Comparison of ENCODE assay signal across 23 mouse cellular contexts in the genomic region with DNA sequence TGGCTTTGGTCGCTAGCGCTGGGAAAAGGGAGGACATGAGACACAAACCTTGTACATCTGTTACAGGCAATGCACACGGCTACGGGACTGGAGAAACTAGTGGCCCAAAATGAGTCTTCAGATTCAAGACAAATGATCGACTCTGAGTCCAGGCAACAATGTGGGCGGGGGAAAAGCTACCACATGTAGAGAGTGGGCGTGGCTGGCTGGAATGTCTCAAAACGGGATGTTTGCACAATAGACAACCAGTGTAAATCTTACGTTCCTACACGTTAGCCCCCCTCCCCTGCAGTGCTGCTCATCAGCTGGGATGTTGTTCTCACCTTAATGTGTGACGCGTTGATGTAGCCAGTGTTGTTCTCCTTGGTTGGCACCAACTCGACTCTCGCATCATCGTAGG. TPM values are rescaled to one million over a fixed set of nuclear protein-coding genes. Genes with fewer than 3 reads are reported as not detected.
DNase-seq lines count a peak whose midpoint lies in the region; ATAC-seq and TF ChIP-seq lines count a peak whose summit lies in the region.
"Had no signal": no experiment of that assay in that cellular context is flagged by ENCODE, and none has a peak within 500 bp of the region (broad histone marks: within the 10 kb centered on the region; RNA-seq: fewer than 3 reads in every experiment).

No protein-coding gene starts in this region.

- WGBS in cerebellum, adult 2 months, result 79% methylated on average over 15 of the region's 15 CpGs

- no peaks in the 10 kb centered on the region for H3K27me3 ChIP-seq in cerebellum, adult 2 months (ENCODE audit: control insufficient read depth, insufficient read depth, low read length)
- H3K27me3 ChIP-seq: embryonic facial prominence, embryonic 13.5 days; embryonic facial prominence, embryonic 15.5 days; forebrain, embryonic 12.5 days; Patski had no signal

- no peaks in the 10 kb centered on the region for H3K4me1 ChIP-seq in cerebellum, adult 2 months (ENCODE audit: control insufficient read depth, insufficient read depth, low read length)
- H3K4me1 ChIP-seq: embryonic facial prominence, embryonic 15.5 days; forebrain, embryonic 10.5 days; forebrain, embryonic 12.5 days had no signal

- H3K4me3 ChIP-seq in cerebellum, adult 2 months (replicated peaks; ENCODE audit: insufficient read depth, low read depth, low read length), result no peak overlapping the region
- H3K4me3 ChIP-seq: embryonic facial prominence, embryonic 13.5 days; embryonic facial prominence, embryonic 15.5 days; erythroblast, embryonic 14.5 days; forebrain, embryonic 10.5 days; forebrain, embryonic 12.5 days had no signal

- H3K27ac ChIP-seq in cerebellum, adult 2 months (ENCODE audit: insufficient read depth, low read length), result no peak overlapping the region
- H3K27ac ChIP-seq: embryonic facial prominence, embryonic 13.5 days; embryonic facial prominence, embryonic 15.5 days; forebrain, embryonic 10.5 days; forebrain, embryonic 12.5 days had no signal

- TF ChIP-seq POLR2A in cerebellum, adult 2 months (IDR thresholded peaks at IDR 0.05; ENCODE audit: borderline replicate concordance, insufficient read depth, low read length), result no peak

- TF ChIP-seq CTCF in cerebellum, adult 2 months (IDR thresholded peaks at IDR 0.05; ENCODE audit: borderline replicate concordance, insufficient read depth, low read depth, low read length), result no peak

- DNase-seq in ES-CJ7 (ENCODE audit: low read depth, low spot score) (peak; percentile 25), R1 (ENCODE audit: low read depth, low spot score) (peak; percentile 81)
- DNase-seq in kidney, postnatal 36 days, result no peak
- DNase-seq in cerebellum, adult 2 months, result no peak
- DNase-seq: adrenal gland, adult 8-10 months; adrenal gland, postnatal 14 days; adrenal gland, postnatal 36 days; cerebellum, adult 11-12 months; cerebellum, adult 8-10 months; cerebellum, adult 9-11 months; cerebellum, postnatal 14 days; cerebellum, postnatal 36 days; embryo, embryonic 11 days had no signal

- 0 out of 2 replicates have a peak, but pooled peaks have one; percentile 13 for ATAC-seq in granulocyte monocyte progenitor cell, adult 5-6 weeks (replicated peaks; ENCODE audit: poor library complexity, severe bottlenecking)
- ATAC-seq: activated CD4-positive, CD25-positive, alpha-beta regulatory T cell, adult 4 months; forebrain, embryonic 14.5 days; forebrain, embryonic 16.5 days; Patski had no signal

RNA-seq across cellular contexts. Expression of a gene that starts 54.2 kb away (rescaled TPM):
- 5.4 and 11.1 TPM in 2 replicates for total RNA-seq in granulocyte monocyte progenitor cell, adult 5-6 weeks (2014; fragmentation: Nextera tagmentation)
- 9.1 and 9.6 TPM in 2 replicates for total RNA-seq in granulocyte monocyte progenitor cell, adult 5-6 weeks (2017)
- polyA plus RNA-seq in cerebellum, adult 2 months (2012; rRNA removed), result 24.2 and 26.9 TPM in 2 replicates

RNA-seq across cellular contexts. Expression of a gene that starts 55.0 kb away (rescaled TPM):
- total RNA-seq in granulocyte monocyte progenitor cell, adult 5-6 weeks (2014; fragmentation: Nextera tagmentation), result 4.7 and 7.8 TPM in 2 replicates
- 2.7 and 3.2 TPM in 2 replicates for total RNA-seq in granulocyte monocyte progenitor cell, adult 5-6 weeks (2017)
- 14.0 and 15.9 TPM in 2 replicates for polyA plus RNA-seq in cerebellum, adult 2 months (2012; rRNA removed)
- polyA plus RNA-seq: erythroblast, embryonic 14.5 days had no signal

Comparison
In these comparisons a context has a peak if more than half of its experiments do, and no peak if none do; other contexts are left out.
1. DNase-seq: peak in ES-CJ7 (single experiment) and R1 (single experiment); none in kidney, postnatal 36 days (0 of 2) and cerebellum, adult 2 months (0 of 2).